Mouse (Mus musculus) heart, adult 8-10 months (tissue): ENCODE measurements around the gene Slc39a9. TPM values are rescaled to one million over a fixed set of nuclear protein-coding genes. Genes with fewer than 3 reads are reported as not detected.
A peak's percentile ranks its signal among the peaks of the same experiment; 100 is the strongest.

ENCODE experiments used
- DNase-seq: peaks from one replicate; pipeline ENCODE4 v3.0.0; 2022; ENCODE audit warnings: low spot score
- total RNA-seq, 4 experiments: library from RNA; stranded (reverse); gene quantifications; 2 replicates each; pipeline ENCODE4 v1.2.4; 2022

The Slc39a9 gene
- total RNA-seq, 4 experiments from 2014 or later = 13.7 to 17.9 (median 14.7) TPM

- no peak for DNase-seq
Observed at GRCm38 (mm10) chr12:80719141-80719540, 75.5 kb downstream of the Slc39a9 start.

- no peak for DNase-seq
Observed at GRCm38 (mm10) chr12:80720507-80720906, 76.8 kb downstream of the Slc39a9 start.

GRCm38 (mm10) chr12:80721458-80721857, 77.8 kb downstream of the Slc39a9 start:
- DNase-seq = no peak

- DNase-seq = peak; percentile 72
Observed at GRCm38 (mm10) chr12:80724853-80725559, 81.3 kb downstream of the Slc39a9 start.

- no peak for DNase-seq
Observed at GRCm38 (mm10) chr12:80728207-80728606, 84.5 kb downstream of the Slc39a9 start.

- no peak for DNase-seq
Observed at GRCm38 (mm10) chr12:80728814-80729213, 85.1 kb downstream of the Slc39a9 start.

GRCm38 (mm10) chr12:80729758-80730530, 86.3 kb downstream of the Slc39a9 start:
- DNase-seq = no peak

GRCm38 (mm10) chr12:80730567-80730966, 86.9 kb downstream of the Slc39a9 start:
- no peak for DNase-seq

Other genes with a start within 250 kb of the Slc39a9 start
- gene Dcaf5, start 207.3 kb upstream of the Slc39a9 start, total RNA-seq = 10 to 100 TPM; 30.8 to 46.6 (median 38.2) TPM
- gene Exd2, start 180.8 kb upstream of the Slc39a9 start, total RNA-seq = 10 to 100 TPM; 11.4 to 19.1 (median 15.9) TPM
- gene Galnt16, start 125.6 kb upstream of the Slc39a9 start, total RNA-seq = 1 to 10 TPM; 1.2 to 2.3 (median 1.8) TPM
- gene Erh, start 458 bp downstream of the Slc39a9 start, total RNA-seq = 10 to 100 TPM; 16.3 to 23.0 (median 21.1) TPM
- under 1 TPM in 2 of 4 experiments, not detected in 2; 0.09 to 0.20 TPM for gene Plekhd1, start 48.7 kb downstream of the Slc39a9 start, total RNA-seq
- gene Ccdc177, start 116.8 kb downstream of the Slc39a9 start, total RNA-seq = under 1 TPM in 1 of 4 experiments, not detected in 3; 0.08 TPM
- gene Susd6, start 146.6 kb downstream of the Slc39a9 start, total RNA-seq = 10 to 100 TPM; 70.6 to 75.8 (median 73.7) TPM